Mouse (Mus musculus): ENCODE data around the gene Rplp2.

The Rplp2 gene

DNA sequence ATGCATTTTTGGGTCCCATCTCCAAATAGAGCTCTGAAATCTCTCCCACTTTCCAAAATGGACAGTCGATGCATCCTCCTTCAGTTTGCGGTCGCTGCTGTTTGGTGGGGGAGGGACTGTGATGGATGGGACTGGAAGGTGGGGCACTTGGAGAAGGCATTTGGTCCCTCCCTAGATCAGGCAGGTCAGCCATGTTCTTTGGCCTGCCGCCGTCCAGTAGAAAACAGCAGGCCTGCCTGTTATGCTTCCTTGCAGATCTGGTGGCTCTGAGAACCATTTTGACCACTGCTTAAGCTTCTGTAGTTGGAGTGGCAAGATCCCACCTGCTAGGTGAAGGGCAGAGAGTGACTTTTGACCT lies 21.0 kb downstream of the Rplp2 start:
- peak; percentile 59 for DNase-seq (ENCODE audit: low read depth)

DNA sequence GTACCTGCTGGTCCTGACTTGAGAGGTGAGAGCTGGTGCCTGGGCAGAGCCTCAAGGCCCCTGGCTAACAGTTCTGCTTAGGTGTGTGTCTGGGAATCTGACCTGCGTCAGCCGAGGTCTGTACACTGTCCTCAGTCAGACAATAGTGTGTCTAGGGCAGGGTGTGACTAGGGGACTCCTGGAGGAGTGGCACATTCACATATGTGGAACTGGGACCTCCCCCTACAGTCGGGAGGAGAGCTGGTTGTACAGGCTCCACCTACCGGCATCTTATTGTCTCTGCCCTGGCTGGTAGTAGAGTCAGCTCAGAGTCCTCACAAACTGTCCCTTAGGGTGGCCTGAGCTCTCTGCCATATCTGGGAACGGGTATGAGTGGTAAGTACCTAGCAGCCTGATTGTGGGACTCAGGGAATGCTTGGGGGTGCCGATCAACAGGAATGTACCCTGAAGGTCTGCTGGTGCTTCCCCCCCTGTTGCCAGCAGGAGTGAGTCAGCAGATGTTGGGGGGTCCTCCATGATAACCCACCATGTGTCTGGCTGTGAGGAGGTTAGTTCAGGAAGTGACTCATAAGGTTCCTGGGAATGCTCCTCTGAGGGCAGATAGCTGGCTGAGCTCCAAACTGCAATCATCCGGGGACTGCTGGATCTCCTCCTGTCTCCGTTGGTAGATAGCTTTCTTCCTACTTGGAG lies 21.5 kb downstream of the Rplp2 start:
- DNase-seq (ENCODE audit: low read depth) = peak; percentile 95

GRCm38 (mm10) chr7:141469352-141469751 lies 22.2 kb downstream of the Rplp2 start:
- DNase-seq (ENCODE audit: low read depth) = no peak

DNA sequence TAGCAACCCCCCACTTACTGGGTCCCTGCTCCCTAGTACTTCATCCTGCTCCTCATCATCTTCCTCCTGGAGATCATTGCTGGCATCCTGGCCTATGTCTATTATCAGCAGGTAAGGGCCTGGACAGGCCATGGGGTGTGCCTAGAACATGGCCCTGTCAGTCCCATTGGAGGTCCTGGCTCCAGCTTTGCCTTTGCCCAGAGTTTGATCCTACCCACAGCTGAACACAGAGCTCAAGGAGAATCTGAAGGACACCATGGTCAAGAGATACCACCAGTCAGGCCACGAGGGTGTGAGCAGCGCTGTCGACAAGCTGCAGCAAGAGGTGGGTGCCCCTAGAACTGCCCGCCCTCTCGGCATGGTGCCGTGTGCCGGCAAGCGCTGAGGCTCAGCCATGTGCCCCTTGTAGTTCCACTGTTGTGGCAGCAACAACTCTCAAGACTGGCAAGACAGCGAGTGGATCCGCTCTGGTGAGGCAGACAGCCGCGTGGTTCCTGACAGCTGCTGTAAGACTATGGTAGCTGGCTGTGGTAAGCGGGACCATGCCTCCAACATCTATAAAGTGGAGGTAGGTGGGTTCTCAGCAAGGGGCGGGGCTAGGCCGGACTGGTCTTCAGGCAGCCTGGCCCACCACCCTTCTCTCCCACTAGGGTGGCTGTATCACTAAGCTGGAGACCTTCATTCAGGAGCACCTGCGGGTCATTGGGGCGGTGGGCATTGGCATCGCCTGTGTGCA lies 22.9 kb downstream of the Rplp2 start:
- DNase-seq (ENCODE audit: low read depth) = no peak

DNA sequence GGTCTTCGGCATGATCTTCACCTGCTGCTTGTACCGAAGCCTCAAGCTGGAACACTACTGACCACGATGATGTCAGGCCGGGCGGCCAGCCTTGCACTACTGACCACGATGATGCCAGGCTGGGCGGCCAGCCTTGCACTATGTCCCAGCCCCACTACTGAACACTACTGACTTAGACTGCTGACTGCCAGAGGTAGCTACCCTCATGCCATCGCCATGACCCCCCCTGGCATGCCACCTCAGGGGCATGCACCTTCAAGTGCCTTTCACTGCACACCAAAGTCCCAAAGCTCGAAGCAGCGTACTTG lies 23.4 kb downstream of the Rplp2 start:
- DNase-seq (ENCODE audit: low read depth) = no peak

DNA sequence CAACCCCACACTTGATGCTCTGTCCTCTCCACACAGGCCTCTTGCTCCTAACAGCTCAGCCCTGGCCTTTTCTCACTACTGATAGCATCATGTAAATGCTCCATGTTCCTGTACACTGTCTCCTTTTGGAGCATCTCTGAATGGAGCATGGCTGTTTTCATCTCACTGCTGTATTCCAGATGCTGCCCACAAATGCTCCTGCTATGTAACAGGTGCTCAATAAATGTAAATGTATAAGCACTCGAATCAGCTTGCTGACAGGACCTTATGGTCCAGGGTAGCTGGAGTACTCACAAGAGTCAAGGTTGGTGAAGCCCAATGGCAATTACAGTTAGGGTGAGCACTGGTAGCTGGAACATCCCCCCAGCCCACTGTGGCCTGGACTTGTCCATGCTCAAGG lies 24.1 kb downstream of the Rplp2 start:
- DNase-seq (ENCODE audit: low read depth) = no peak

DNA sequence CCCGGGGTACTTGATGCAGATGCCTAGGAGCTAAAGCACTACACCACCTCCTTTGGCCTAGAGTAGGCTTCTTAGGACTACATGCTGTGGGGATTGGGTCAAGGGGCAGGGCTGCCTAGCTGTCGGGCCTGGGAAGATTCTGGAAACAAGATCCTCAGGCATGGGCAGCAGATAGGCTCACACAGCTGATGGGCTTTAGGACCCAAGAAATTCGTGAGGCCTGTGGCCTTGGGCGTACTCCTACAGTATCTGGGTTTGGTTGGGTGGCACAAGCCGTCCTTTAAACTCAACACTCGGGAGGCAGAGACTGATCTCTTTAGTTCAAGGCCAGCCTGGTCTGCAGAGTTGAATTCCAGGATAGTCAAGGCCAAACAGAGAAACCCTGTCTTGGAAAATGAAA lies 25.1 kb downstream of the Rplp2 start:
- no peak for DNase-seq (ENCODE audit: low read depth)

- DNase-seq (ENCODE audit: low read depth) = no peak
Observed at GRCm38 (mm10) chr7:141472763-141473162, 25.6 kb downstream of the Rplp2 start.

DNA sequence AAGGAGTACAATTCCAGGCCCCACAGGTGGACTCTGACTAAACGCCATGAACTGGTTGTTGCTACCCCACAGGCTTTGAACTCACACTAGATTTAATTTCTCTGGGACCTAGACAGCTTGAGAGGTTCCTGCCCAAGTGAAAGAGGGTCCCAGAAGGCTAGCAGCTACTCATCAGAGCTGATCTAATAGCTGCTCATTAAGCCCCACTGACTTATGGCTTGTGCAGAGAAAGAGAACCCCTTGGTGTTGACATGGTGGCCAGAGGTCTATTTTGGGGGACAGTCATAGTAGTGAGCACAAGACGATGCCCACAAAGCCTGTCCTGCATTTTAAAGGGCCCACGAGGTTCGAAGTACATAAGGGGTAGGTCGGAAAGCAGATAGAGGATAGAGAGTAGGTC lies 27.0 kb downstream of the Rplp2 start:
- DNase-seq (ENCODE audit: low read depth) = no peak

GRCm38 (mm10) chr7:141475011-141475804 lies 28.0 kb downstream of the Rplp2 start, which contains the start of the genes Polr2l and Tspan4:
Gene Polr2l (minus strand): TSS chr7:141475132.
Gene Tspan4 (plus strand): TSS chr7:141475240.
- peak; percentile 87 for DNase-seq (ENCODE audit: low read depth)

GRCm38 (mm10) chr7:141475805-141476158 lies 28.6 kb downstream of the Rplp2 start:
- no peak for DNase-seq (ENCODE audit: low read depth)

DNA sequence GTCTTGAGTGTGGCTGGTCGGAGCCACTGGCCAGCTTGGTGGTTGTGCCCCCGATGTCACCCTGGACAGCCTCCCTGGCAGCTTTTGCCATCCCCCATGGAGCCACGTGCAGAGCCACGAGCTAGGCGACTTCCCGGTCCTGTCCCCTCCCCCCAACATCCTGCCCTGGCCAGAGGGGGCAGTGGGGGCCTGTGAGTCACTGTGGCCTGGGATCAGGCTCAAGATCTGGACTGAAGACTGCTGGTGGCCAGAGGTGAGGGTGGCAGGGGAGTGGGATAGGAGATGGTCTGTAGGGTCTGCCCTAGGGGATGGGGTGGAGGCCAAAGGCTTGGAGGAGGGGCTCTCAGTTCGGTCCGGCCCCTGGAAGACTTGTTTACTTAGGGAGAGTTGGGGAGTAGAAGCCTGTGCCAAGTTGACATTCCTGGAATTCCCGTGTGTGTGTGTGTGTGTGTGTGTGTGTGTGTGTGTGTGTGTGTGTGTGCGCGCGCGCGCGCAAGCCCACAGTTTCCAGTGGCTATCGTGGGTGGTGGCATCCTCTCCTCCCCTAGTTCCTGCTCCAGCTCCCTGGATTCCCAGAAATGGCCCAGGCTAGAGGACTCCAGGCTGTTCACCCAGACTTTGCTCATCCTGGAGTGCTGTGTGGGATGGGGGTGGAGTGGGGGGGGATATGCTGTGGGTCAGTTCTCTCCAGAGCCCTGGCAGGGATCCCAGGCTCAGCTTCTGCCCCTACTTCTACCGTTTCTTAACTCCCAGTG lies 29.2 kb downstream of the Rplp2 start:
- peak; percentile 95 for DNase-seq (ENCODE audit: low read depth)

DNA sequence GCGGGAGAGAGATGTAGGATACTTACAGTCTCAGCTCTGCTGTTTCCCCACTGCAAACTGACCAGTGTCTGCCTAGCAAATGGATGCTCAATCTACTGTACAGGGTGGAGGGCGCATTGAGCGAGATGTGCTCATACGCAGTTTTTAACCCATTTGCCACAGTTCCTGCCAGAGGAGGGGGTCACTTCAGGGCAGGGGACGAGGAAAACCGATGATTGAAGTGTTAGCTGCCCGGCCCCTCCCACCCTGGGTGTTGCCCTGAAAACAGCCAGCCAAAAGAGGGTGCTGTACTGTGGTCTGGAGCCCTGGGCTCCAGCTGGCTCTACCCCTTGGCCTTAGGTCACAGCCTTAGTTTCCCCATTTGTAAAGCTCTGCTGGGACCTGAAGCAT lies 29.8 kb downstream of the Rplp2 start:
- peak; percentile 83 for DNase-seq (ENCODE audit: low read depth)

DNA sequence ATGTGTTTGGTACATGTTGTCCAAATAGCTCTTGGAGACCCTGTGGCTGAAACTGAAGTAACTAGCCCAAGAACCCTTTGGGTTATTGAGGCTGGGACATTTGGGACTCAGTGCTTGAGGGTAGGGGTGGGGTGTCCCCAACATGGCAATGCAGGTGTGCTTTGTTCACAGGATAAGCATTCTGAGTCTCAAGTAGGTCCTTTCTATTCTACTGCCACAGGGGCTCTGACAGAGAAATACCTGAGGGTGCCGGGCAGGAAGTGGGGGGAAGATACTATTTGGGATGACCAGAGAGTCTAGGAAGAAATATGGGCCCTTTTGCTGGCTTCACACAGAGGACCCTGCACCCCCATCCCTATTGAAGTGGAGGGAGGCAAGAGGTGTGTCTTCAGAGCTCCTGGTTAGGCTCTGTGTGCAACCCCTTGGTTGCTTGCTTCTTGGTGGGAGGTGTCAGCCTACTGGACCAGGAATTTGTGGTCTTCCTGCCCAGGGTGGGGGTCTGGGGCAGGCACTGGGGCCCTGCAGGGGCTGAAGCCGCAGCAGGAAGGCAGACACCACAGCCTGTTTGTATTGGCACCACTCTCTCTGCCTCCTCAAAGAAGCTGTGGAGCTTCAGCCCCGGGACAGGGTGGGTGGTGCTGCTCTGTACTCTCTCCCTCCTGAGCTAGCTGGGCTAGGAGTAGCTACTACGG lies 30.6 kb downstream of the Rplp2 start:
- peak; percentile 93 for DNase-seq (ENCODE audit: low read depth)

GRCm38 (mm10) chr7:141478270-141478748 lies 31.1 kb downstream of the Rplp2 start:
- peak; percentile 83 for DNase-seq (ENCODE audit: low read depth)

- peak; percentile 87 for DNase-seq (ENCODE audit: low read depth)
Observed at GRCm38 (mm10) chr7:141480842-141481497, 33.8 kb downstream of the Rplp2 start.

- DNase-seq (ENCODE audit: low read depth) = no peak
Observed at GRCm38 (mm10) chr7:141481498-141482401, 34.6 kb downstream of the Rplp2 start.

GRCm38 (mm10) chr7:141482531-141483024 lies 35.4 kb downstream of the Rplp2 start:
- no peak for DNase-seq (ENCODE audit: low read depth)

DNA sequence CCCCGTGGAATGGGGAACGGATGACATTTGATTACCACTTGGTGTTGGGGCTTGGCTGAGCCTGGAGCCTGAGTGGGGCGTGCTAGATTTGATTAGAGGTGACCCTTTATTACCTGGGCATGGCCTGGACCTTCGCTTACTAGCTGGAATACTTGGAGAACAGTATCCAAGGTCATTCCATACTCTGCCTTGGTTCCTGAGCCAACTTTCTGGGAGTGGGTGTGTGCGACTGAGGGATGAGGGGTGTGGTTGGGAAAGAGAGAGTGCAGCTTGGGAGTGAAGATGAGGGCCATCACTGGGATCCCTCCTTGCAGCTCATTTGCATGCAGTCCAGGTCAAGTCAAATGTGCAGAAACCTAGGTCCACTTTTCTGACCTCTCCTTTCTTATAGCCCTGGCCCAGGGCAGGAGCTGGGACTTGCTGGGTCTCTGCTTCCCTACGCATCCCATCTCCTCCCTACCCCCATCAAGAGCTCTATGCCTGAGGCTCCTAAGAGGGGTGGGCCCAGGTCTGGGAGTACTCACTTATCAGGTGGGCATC lies 36.0 kb downstream of the Rplp2 start:
- no peak for DNase-seq (ENCODE audit: low read depth)

Measured in 416B (cell line).